Mouse (Mus musculus) midbrain, embryonic 15.5 days (tissue): ENCODE results near the gene Gm9611. TPM values are rescaled to one million over a fixed set of nuclear protein-coding genes. Genes with fewer than 3 reads are reported as not detected.
"Not testable (repeated sequence)": the region's sequence is repeated elsewhere in the genome, so short reads cannot be mapped to it uniquely, and the experiment has no call there.

ENCODE experiments used
- ATAC-seq: fragments of 200-750 bp; cut with Nextera tagmentation; replicated peaks from 2 replicates; pipeline ENCODE4 v1.8.0; 2017; ENCODE audit warnings: moderate TSS enrichment
- H3K27ac ChIP-seq: fragments of 300-500 bp; sonication (generic); 2 replicates; pipeline ENCODE4 v1.5.1; 2015; ENCODE audit warnings: mild to moderate bottlenecking, inconsistent platforms
- H3K27me3 ChIP-seq: fragments of 300-500 bp; sonication (generic); replicated peaks from 2 replicates; pipeline ENCODE4 v1.6.1; 2015; ENCODE audit warnings: inconsistent platforms
- H3K36me3 ChIP-seq: fragments of 300-500 bp; sonication (generic); replicated peaks from 2 replicates; pipeline ENCODE4 v1.6.1; 2015; ENCODE audit warnings: inconsistent platforms
- H3K4me1 ChIP-seq: fragments of 300-500 bp; sonication (generic); 2 replicates; pipeline ENCODE4 v1.6.1; 2015; ENCODE audit warnings: inconsistent platforms
- H3K4me2 ChIP-seq: fragments of 300-500 bp; sonication (generic); 2 replicates; pipeline ENCODE4 v1.6.1; 2015; ENCODE audit warnings: inconsistent platforms, mild to moderate bottlenecking, moderate library complexity
- H3K4me3 ChIP-seq: fragments of 300-500 bp; sonication (generic); 2 replicates; pipeline ENCODE4 v1.5.1; 2015; ENCODE audit warnings: mild to moderate bottlenecking, inconsistent platforms
- H3K9ac ChIP-seq: fragments of 300-500 bp; sonication (generic); 2 replicates; pipeline ENCODE4 v1.6.1; 2015; ENCODE audit warnings: mild to moderate bottlenecking, inconsistent platforms
- H3K9me3 ChIP-seq: fragments of 300-500 bp; sonication (generic); 2 replicates; pipeline ENCODE4 v1.6.1; 2016; ENCODE audit warnings: inconsistent platforms
- WGBS: fragments of 180-500 bp; shearing (Covaris S2); methylation state at CpG from one replicate; pipeline ENCODE4 v1.1.7; 2015; ENCODE audit warnings: mixed read lengths; 5-methylcytosine and 5-hydroxymethylcytosine counted together
- microRNA-seq: library from miRNA; unstranded; fragments of <30 nt; microRNA quantifications from one replicate; pipeline ENCODE4, GENCODE M21; 2016
- polyA plus RNA-seq: library from polyadenylated mRNA; unstranded; fragments of >200 nt; fragmentation: Nextera tagmentation; extraction: Ambion mirVana; gene quantifications from 2 replicates; pipeline ENCODE4 v1.2.1, GENCODE M21; 2015

Gm9611 gene
- not detected in 2 replicates for polyA plus RNA-seq

- not testable (repeated sequence) for H3K9me3 ChIP-seq, H3K4me1 ChIP-seq, H3K36me3 ChIP-seq, H3K9ac ChIP-seq, H3K4me2 ChIP-seq, H3K4me3 ChIP-seq, H3K27ac ChIP-seq, ATAC-seq, H3K27me3 ChIP-seq
- WGBS = 90% methylated on average over 1 of the region's 3 CpGs
These were observed at the start of gene Gm9611 for GRCm38 (mm10) chr14:42297258-42297657. TSS of gene Gm9611 (minus strand) at chr14:42297358.

GRCm38 (mm10) chr14:42309910-42310309 is 12.8 kb upstream of the Gm9611 start, which contains the start of gene Gm7995:
TSS of gene Gm7995 (plus strand) at chr14:42310210.
- H3K4me1 ChIP-seq, H3K27ac ChIP-seq, H3K4me3 ChIP-seq, H3K9me3 ChIP-seq, H3K36me3 ChIP-seq, H3K9ac ChIP-seq, H3K27me3 ChIP-seq, H3K4me2 ChIP-seq, ATAC-seq: not testable (repeated sequence)
- no CpG with 5 or more reads among the region's 1 CpGs for WGBS

- WGBS = 100% methylated on average over 1 of the region's 3 CpGs
- not testable (repeated sequence) for H3K27me3 ChIP-seq, H3K9ac ChIP-seq
These were observed 37.2 kb downstream of the Gm9611 start, which contains the start of gene Gm17026 for GRCm38 (mm10) chr14:42259948-42260347. TSS of gene Gm17026 (minus strand) at chr14:42260048.

More at GRCm38 (mm10) chr14:42259948-42260347, 37.2 kb downstream of the Gm9611 start, which contains the start of gene Gm17026:
- H3K4me1 ChIP-seq, H3K9me3 ChIP-seq, H3K27ac ChIP-seq, H3K4me3 ChIP-seq, ATAC-seq, H3K36me3 ChIP-seq, H3K4me2 ChIP-seq: not testable (repeated sequence)

Small RNAs within 50 kb of the gene (microRNA-seq; reads per million reads assigned to microRNA genes)
- not detected for gene Gm25208
- gene Gm25892 = not detected

Other genes with a start within 250 kb of the Gm9611 start
- gene Gm7951, start 180.0 kb downstream of the Gm9611 start, polyA plus RNA-seq = not detected in 2 replicates
- not detected in 2 replicates for gene Gm17027, start 134.7 kb downstream of the Gm9611 start, polyA plus RNA-seq
- gene Gm3573, start 106.6 kb downstream of the Gm9611 start, polyA plus RNA-seq = not detected in 2 replicates
- not detected in 2 replicates for gene Gm17026, start 37.3 kb downstream of the Gm9611 start, polyA plus RNA-seq
- gene Gm7995, start 12.9 kb upstream of the Gm9611 start, polyA plus RNA-seq = not detected in 2 replicates
- not detected in 2 replicates for gene Gm8005, start 142.3 kb upstream of the Gm9611 start, polyA plus RNA-seq
- gene Gm8011, start 166.5 kb upstream of the Gm9611 start, polyA plus RNA-seq = not detected in 2 replicates
- not detected in 2 replicates for gene Gm8020, start 205.0 kb upstream of the Gm9611 start, polyA plus RNA-seq
- not detected in 2 replicates for gene Gm8024, start 226.9 kb upstream of the Gm9611 start, polyA plus RNA-seq